Mouse (Mus musculus) left cerebral cortex, adult 18-20 months (tissue): ENCODE measurements around the gene Il4ra. TPM values are rescaled to one million over a fixed set of nuclear protein-coding genes. Genes with fewer than 3 reads are reported as not detected.

ENCODE experiments used
- DNase-seq, 2 experiments: peaks; one replicate each; pipeline ENCODE4 v3.0.0; 2021 to 2022; ENCODE audit warnings: low spot score in 2 of 2, mixed read lengths in 1 of 2
- total RNA-seq, 2 experiments: library from RNA; stranded (reverse); gene quantifications; 2 replicates each; pipeline ENCODE4 v1.2.3; 2021

Gene Il4ra
- total RNA-seq, 2 experiments from 2014 or later: 9.0 to 9.2 TPM

- DNase-seq: no peak
Measured at GRCm38 (mm10) chr7:125597516-125598347, 45.8 kb downstream of the Il4ra start.

DNA sequence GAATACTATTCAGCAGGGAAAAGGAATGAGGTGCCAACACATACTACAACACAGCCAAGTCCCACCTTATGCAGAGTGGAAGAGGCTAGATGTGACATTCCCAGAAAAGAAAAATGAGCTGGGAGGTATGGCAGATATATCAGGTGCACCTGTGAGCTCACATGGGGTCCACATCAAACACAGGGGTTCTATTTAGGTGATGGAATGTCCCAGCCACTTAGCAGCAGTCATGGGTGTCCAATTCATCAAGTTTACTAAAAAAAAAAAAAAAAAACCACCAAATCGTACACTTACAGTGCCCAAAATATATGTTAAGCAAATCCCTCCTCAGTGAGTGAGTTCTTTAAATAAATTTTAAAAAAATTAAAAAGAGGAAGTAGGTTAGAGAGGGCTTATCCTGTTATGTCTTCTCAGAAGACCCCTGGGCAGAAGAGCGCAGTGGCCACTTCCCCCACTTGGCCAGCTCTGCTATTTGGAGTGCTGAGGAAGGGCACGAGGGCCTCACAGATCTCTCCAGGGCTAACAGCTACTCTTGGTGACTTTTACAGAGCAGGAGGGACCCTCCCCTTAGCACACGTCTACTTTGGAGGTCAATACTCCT lies 47.6 kb downstream of the Il4ra start:
- DNase-seq: no peak

GRCm38 (mm10) chr7:125600136-125600535 lies 48.2 kb downstream of the Il4ra start:
- no peak for DNase-seq

DNA sequence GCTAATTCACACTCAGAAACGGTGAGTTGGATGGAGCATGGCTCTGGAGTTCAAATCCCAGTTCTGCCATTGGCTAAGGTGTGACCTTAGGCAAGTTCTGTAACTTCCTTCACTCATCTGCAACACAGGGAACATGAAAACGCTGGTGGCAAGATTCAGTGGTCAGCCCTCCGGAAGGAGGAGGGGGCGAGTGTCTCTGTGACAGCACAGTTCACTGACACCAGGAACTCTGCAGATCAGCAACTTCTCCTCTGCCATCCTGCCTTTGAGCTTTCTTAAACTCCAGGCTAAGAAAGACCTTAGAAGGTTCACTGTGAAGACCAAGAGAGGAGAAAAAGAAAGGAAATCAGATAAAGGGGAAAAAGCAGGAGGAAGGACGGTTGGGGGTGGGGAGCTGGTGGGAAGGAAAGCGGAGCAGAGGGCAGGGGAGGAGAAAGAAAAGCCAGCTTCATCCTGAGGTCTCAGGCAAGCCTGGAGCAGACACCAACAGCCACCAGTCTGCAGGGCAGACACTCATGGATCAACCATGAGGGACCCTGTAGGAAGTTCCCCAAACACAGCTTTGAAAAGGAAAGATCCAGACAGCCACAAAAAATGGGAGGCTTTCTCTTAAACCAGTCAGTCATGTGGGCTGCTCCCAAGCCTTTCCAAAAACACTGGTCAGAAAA lies 48.8 kb downstream of the Il4ra start:
- DNase-seq: no peak

- DNase-seq: no peak
Measured at GRCm38 (mm10) chr7:125601280-125601670, 49.4 kb downstream of the Il4ra start.

DNA sequence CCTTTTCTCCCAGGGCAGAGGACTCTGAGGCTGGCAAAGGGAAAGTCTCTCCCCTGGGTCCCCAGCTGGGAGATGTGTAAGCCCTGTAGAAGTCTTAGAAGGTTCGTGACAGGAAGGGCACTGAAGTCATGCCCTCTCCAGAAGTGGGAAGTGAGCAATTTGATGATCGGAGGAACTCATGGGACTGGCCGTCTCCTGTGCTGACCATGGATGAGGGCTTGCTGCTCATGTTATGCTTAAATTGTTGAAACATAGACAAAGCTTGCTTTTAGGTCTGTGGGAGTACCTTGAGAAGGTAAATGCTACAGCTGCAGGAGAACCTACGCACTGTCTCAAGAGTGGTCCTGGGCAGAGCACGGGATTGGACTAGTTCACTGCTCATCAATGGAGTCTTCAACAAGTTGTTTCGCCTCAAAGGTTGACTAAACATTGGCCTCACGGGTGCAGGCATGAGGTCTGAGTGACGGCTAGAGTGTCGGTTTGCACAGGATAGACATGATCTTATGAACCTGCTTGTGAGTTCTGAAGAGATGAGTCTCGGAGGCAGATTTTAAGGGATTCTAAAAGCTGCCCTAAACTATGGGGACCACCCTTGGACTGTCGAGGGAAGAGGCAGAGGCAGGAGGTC lies 50.0 kb downstream of the Il4ra start:
- no peak for DNase-seq

DNA sequence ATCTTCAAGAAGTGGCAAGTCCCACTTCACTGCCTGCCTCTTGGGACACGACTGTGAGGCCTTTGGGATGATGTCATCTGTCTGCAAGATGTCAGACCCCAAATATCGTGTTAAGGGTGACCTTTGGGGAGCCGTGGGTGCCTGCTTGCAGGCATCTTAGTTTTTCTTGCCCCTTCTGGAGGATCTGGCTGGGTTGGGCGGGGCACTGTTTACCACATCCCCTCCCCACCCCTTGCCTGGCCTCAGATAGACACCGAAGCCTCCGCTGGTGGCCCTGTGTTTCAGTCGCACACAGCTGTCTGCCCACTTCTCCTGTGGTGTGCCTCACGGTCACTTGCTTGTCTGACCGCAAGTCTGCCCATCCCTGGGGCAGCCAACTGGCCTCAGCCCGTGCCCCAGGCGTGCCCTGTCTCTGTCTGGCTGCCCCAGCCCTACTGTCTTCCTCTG lies 51.3 kb downstream of the Il4ra start, which contains the start of gene Il21r:
Gene Il21r (plus strand): TSS at position 245 of the 447 bp plus-strand sequence.
- DNase-seq: peak in 1 of 2 experiments; percentile 15

GRCm38 (mm10) chr7:125604362-125605319 lies 52.7 kb downstream of the Il4ra start:
- no peak for DNase-seq

- DNase-seq: no peak
Measured at GRCm38 (mm10) chr7:125605725-125606139, 53.8 kb downstream of the Il4ra start.

- DNase-seq: no peak
Measured at GRCm38 (mm10) chr7:125606265-125607164, 54.6 kb downstream of the Il4ra start.

DNA sequence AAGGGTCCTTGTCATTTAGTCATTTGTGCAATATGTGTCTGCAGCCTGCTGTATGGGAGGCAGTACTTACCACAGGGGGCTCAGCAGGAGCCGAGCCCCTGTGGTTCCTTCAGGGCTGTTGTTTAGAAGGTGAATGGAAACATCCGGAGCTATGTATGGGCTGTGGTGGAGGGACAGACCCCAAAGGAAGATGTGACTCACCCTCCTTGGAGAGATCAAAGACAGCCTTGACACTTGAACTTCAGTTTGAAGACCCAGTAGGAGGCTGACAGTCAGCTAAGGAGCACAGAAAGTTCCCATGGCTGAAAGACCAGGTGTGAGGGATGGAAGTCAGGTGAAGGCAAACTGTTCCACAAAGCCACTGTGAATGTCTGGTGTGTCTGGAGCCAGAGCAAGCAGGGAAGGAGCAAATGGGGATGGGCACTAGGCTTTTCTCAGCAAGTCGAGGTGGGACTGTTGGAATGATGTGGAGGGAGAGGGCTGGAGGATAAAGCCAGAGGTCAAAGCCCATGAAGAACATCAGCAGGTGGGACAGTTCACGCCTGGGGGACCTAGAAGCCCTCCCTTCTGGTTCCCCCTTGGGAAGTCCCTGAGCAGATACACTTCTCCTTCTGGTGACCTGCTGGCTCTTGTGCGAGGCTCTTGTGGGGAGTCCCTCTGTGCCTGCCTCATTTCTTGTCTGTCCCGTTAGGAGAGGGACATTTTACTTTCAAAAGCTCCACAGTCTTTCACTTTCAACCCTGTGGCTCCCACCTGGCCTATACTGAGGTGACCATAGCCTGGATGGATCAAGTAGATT lies 55.7 kb downstream of the Il4ra start:
- DNase-seq: no peak

GRCm38 (mm10) chr7:125608183-125608688 lies 56.3 kb downstream of the Il4ra start:
- DNase-seq: no peak

- no peak for DNase-seq
Measured at GRCm38 (mm10) chr7:125613579-125613978, 61.7 kb downstream of the Il4ra start.

DNA sequence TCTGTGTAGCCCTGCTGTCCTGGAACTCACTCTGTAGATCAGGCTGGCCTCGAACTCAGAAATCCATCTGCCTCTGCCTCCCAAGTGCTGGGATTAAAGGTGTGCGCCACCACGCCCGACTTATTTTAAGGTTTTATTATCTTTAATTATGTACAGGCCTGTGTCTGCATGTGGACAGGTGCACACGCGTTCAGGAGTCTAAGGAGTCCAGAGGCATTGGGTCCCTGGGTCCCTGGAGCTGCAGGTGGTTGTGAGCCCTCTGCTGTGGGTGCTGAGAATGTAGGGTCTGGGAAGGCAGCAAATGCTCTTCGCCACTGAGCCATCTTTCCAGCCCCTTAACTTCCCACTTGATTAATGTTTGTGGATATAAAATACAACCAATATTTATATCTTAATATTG lies 63.5 kb downstream of the Il4ra start:
- no peak for DNase-seq

- DNase-seq: no peak
Measured at GRCm38 (mm10) chr7:125618016-125618415, 66.1 kb downstream of the Il4ra start.

DNA sequence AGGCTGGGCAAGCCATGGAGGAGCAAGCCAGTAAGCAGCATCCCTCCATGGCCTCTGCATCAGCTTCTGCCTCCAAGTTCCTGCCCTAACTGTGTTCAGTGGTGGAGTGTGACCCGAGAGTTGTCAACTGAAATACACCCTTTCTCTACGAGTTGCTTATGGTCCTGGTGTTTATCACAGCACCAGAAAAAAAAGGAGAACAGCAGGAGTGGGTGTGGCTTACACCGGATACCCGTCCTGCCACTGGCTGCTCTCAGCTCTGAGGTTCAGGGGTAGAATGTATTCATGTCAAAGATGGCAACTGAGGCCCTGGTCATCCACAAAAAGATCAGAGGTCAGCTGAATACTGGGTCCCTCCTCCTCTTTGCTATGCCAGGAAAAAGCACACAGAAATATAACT lies 68.2 kb downstream of the Il4ra start:
- DNase-seq: no peak

DNA sequence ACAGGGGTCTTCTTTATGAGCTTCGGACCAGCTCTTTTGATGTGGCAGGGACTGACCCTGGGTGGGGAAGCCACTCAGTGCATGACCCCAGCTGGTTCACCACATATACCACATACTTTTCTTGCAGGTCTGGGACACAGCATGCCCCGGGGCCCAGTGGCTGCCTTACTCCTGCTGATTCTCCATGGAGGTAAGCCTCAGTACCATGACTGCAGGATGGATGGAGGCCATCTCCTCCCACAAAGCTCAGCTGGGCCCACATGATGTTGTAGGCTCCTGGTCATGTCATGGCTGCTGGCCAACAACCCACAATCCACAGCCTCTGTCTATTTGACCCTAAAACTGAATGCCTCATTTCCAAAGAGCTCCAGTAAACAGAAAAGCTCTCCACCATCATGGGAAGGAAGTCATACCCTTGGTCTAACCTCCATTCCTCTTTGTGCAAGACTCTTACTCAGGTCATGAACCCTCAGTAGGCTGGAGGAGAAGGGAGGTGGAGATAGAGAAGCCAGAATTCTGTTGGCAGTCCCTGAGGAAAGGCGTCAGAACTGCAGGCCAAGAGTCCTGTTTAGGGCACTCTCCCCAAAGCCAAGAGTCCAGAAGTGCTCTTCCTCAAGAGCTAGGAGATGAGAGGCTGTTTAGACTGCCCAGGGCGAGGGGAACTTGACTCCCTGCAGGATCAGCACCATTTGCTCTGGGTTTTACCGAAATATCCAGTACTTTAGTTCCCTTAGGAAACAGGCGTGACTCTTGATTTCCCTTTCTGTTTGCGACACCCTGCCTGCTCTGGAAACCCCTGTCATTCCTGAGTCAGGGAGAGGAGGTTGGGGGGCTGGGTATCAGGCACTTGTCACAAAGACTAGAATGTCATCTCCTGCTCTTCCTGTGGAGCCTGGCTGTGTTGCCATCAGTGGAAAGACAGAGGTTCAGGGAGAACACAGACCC lies 71.1 kb downstream of the Il4ra start:
- DNase-seq: no peak
